Mouse (Mus musculus): ENCODE measurements around the gene Pdia4. TPM values are rescaled to one million over a fixed set of nuclear protein-coding genes. Genes with fewer than 3 reads are reported as not detected.
"Not testable (repeated sequence)": the region's sequence is repeated elsewhere in the genome, so short reads cannot be mapped to it uniquely, and the experiment has no call there.

The Pdia4 gene
- polyA plus RNA-seq, 1 experiment: 44.0 TPM

- no peak for TF ChIP-seq CTCF (conservative IDR thresholded peaks at IDR 0.05; ENCODE audit: insufficient read depth, insufficient read length, low read depth, low read length)
- TF ChIP-seq POLR2A (IDR thresholded peaks at IDR 0.05; ENCODE audit: low read depth, low read length): no peak
- no peak overlapping the region for H3K27ac ChIP-seq (ENCODE audit: insufficient read depth, low read depth, low read length)
- no peak overlapping the region for H3K4me3 ChIP-seq (ENCODE audit: insufficient read depth, low read depth, low read length)
- H3K36me3 ChIP-seq (ENCODE audit: control insufficient read depth, insufficient read depth, low read length): no peaks in the 10 kb centered on the region
- peaks cover 9% of the 10 kb centered on the region; the same call in 1 of the 2 replicates for H3K4me1 ChIP-seq (ENCODE audit: control insufficient read depth, insufficient read depth, low read length)
- DNase-seq: no peak
- no peaks in the 10 kb centered on the region for H3K27me3 ChIP-seq (replicated peaks; ENCODE audit: control insufficient read depth, insufficient read depth, low read length)
- 85% methylated on average over 5 of the region's 5 CpGs for WGBS
Observed at GRCm38 (mm10) chr6:47784707-47785412, 28.4 kb downstream of the Pdia4 start.

GRCm38 (mm10) chr6:47781091-47781968, 31.9 kb downstream of the Pdia4 start:
- Histone ChIP-seq H3K27ac (ENCODE audit: insufficient read depth, low read depth, low read length) (peak overlapping the region; percentile 100), H3K4me3 (ENCODE audit: insufficient read depth, low read depth, low read length) (peak overlapping the region; percentile 55), H3K27me3 (replicated peaks; ENCODE audit: control insufficient read depth, insufficient read depth, low read length) (no peaks in the 10 kb centered on the region), H3K36me3 (ENCODE audit: control insufficient read depth, insufficient read depth, low read length) (no peaks in the 10 kb centered on the region), H3K4me1 (ENCODE audit: control insufficient read depth, insufficient read depth, low read length) (peaks cover 5% of the 10 kb centered on the region; the same call in 1 of the 2 replicates)
- no peak for TF ChIP-seq POLR2A (IDR thresholded peaks at IDR 0.05; ENCODE audit: low read depth, low read length)
- no peak for TF ChIP-seq CTCF (conservative IDR thresholded peaks at IDR 0.05; ENCODE audit: insufficient read depth, insufficient read length, low read depth, low read length)
- peak; percentile 86 for DNase-seq
- under 1% methylated on average over 21 of the region's 21 CpGs for WGBS

GRCm38 (mm10) chr6:47780576-47781013, 32.6 kb downstream of the Pdia4 start:
- 4% methylated on average over 2 of the region's 2 CpGs for WGBS
- no peak for TF ChIP-seq CTCF (conservative IDR thresholded peaks at IDR 0.05; ENCODE audit: insufficient read depth, insufficient read length, low read depth, low read length)
- no peak for TF ChIP-seq POLR2A (IDR thresholded peaks at IDR 0.05; ENCODE audit: low read depth, low read length)
- Histone ChIP-seq H3K4me1 (ENCODE audit: control insufficient read depth, insufficient read depth, low read length) (peaks cover 5% of the 10 kb centered on the region; the same call in 1 of the 2 replicates), H3K36me3 (ENCODE audit: control insufficient read depth, insufficient read depth, low read length) (no peaks in the 10 kb centered on the region), H3K27me3 (replicated peaks; ENCODE audit: control insufficient read depth, insufficient read depth, low read length) (no peaks in the 10 kb centered on the region), H3K4me3 (ENCODE audit: insufficient read depth, low read depth, low read length) (no peak overlapping the region), H3K27ac (ENCODE audit: insufficient read depth, low read depth, low read length) (peak overlapping the region; percentile 100; the same call in 1 of the 2 replicates)
- peak; percentile 53 for DNase-seq

- H3K36me3 ChIP-seq (ENCODE audit: control insufficient read depth, insufficient read depth, low read length); H3K4me1 ChIP-seq (ENCODE audit: control insufficient read depth, insufficient read depth, low read length); H3K27me3 ChIP-seq (replicated peaks; ENCODE audit: control insufficient read depth, insufficient read depth, low read length); H3K27ac ChIP-seq (ENCODE audit: insufficient read depth, low read depth, low read length); H3K4me3 ChIP-seq (ENCODE audit: insufficient read depth, low read depth, low read length); DNase-seq: not testable (repeated sequence)
- WGBS: 50% methylated on average over 9 of the region's 19 CpGs
Observed at GRCm38 (mm10) chr6:47771760-47772159, 41.5 kb downstream of the Pdia4 start.

- not testable (repeated sequence) for DNase-seq
- 88% methylated on average over 12 of the region's 12 CpGs for WGBS
Observed at GRCm38 (mm10) chr6:47771113-47771512, 42.1 kb downstream of the Pdia4 start.

GRCm38 (mm10) chr6:47769861-47770260, 43.4 kb downstream of the Pdia4 start:
- H3K27ac ChIP-seq (ENCODE audit: insufficient read depth, low read depth, low read length); H3K27me3 ChIP-seq (replicated peaks; ENCODE audit: control insufficient read depth, insufficient read depth, low read length); H3K4me3 ChIP-seq (ENCODE audit: insufficient read depth, low read depth, low read length); DNase-seq; H3K4me1 ChIP-seq (ENCODE audit: control insufficient read depth, insufficient read depth, low read length); H3K36me3 ChIP-seq (ENCODE audit: control insufficient read depth, insufficient read depth, low read length): not testable (repeated sequence)
- WGBS: 83% methylated on average over 4 of the region's 4 CpGs

More at GRCm38 (mm10) chr6:47771113-47771512, 42.1 kb downstream of the Pdia4 start:
- not testable (repeated sequence) for H3K4me3 ChIP-seq (ENCODE audit: insufficient read depth, low read depth, low read length); H3K27ac ChIP-seq (ENCODE audit: insufficient read depth, low read depth, low read length); H3K4me1 ChIP-seq (ENCODE audit: control insufficient read depth, insufficient read depth, low read length); H3K36me3 ChIP-seq (ENCODE audit: control insufficient read depth, insufficient read depth, low read length); H3K27me3 ChIP-seq (replicated peaks; ENCODE audit: control insufficient read depth, insufficient read depth, low read length)

GRCm38 (mm10) chr6:47768520-47768919, 44.7 kb downstream of the Pdia4 start:
- WGBS: 76% methylated on average over 4 of the region's 12 CpGs
- H3K36me3 ChIP-seq (ENCODE audit: control insufficient read depth, insufficient read depth, low read length); H3K4me3 ChIP-seq (ENCODE audit: insufficient read depth, low read depth, low read length); H3K27me3 ChIP-seq (replicated peaks; ENCODE audit: control insufficient read depth, insufficient read depth, low read length); DNase-seq; H3K4me1 ChIP-seq (ENCODE audit: control insufficient read depth, insufficient read depth, low read length); H3K27ac ChIP-seq (ENCODE audit: insufficient read depth, low read depth, low read length): not testable (repeated sequence)

GRCm38 (mm10) chr6:47767355-47767754, 45.9 kb downstream of the Pdia4 start:
- DNase-seq; H3K27ac ChIP-seq (ENCODE audit: insufficient read depth, low read depth, low read length); H3K36me3 ChIP-seq (ENCODE audit: control insufficient read depth, insufficient read depth, low read length); H3K4me3 ChIP-seq (ENCODE audit: insufficient read depth, low read depth, low read length); H3K27me3 ChIP-seq (replicated peaks; ENCODE audit: control insufficient read depth, insufficient read depth, low read length); H3K4me1 ChIP-seq (ENCODE audit: control insufficient read depth, insufficient read depth, low read length): not testable (repeated sequence)
- WGBS: 49% methylated on average over 7 of the region's 20 CpGs

GRCm38 (mm10) chr6:47762686-47763085, 50.5 kb downstream of the Pdia4 start:
- not testable (repeated sequence) for H3K4me3 ChIP-seq (ENCODE audit: insufficient read depth, low read depth, low read length); H3K4me1 ChIP-seq (ENCODE audit: control insufficient read depth, insufficient read depth, low read length); H3K27ac ChIP-seq (ENCODE audit: insufficient read depth, low read depth, low read length); H3K36me3 ChIP-seq (ENCODE audit: control insufficient read depth, insufficient read depth, low read length); H3K27me3 ChIP-seq (replicated peaks; ENCODE audit: control insufficient read depth, insufficient read depth, low read length)
- WGBS: 89% methylated on average over 9 of the region's 10 CpGs
- peak; percentile 5 for DNase-seq

- 88% methylated on average over 14 of the region's 16 CpGs for WGBS
Observed at GRCm38 (mm10) chr6:47759406-47759805, 53.8 kb downstream of the Pdia4 start.

More at GRCm38 (mm10) chr6:47759406-47759805, 53.8 kb downstream of the Pdia4 start:
- not testable (repeated sequence) for H3K27me3 ChIP-seq (replicated peaks; ENCODE audit: control insufficient read depth, insufficient read depth, low read length); H3K4me1 ChIP-seq (ENCODE audit: control insufficient read depth, insufficient read depth, low read length); H3K4me3 ChIP-seq (ENCODE audit: insufficient read depth, low read depth, low read length); H3K27ac ChIP-seq (ENCODE audit: insufficient read depth, low read depth, low read length); H3K36me3 ChIP-seq (ENCODE audit: control insufficient read depth, insufficient read depth, low read length)
- DNase-seq: peak; percentile 4
